Mouse (Mus musculus) left cerebral cortex, postnatal 4 days (tissue): ENCODE data around the gene Tnpo1. TPM values are rescaled to one million over a fixed set of nuclear protein-coding genes. Genes with fewer than 3 reads are reported as not detected.

Experiments used
- DNase-seq: peaks from one replicate; pipeline ENCODE4 v3.0.0-alpha.2; 2022
- intact Hi-C: fragments of 180-260 bp; cut with DNase I; formaldehyde crosslinking; loops from one replicate; pipeline ENCODE4 v1.15.1; 2025
- total RNA-seq, 2 experiments: library from RNA; stranded (reverse); gene quantifications; 2 replicates each; pipeline ENCODE4 v1.2.3; 2021

The Tnpo1 gene
- total RNA-seq, 2 experiments from 2014 or later: 98.9 to 122 TPM

- intact Hi-C loops: no loop called here
- DNase-seq: no peak
Measured at GRCm38 (mm10) chr13:98891443-98891842, 34.7 kb downstream of the Tnpo1 start.

DNA sequence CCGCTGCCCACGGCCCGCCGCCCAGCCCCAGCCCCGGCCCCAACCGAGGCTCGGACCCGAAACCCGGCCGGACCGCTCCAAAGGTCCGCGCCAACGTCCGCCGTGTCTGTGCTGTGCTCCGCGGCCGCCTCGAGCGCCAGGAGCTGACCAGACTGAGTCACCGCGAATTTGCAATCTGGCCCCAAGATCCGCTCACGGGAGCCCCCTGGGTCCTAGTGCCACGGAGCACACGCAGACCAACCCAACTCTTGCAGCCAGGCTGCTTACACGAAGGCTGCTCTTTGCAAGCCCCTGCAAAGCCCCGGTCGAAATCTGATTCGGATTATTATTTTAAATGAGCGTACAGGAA is 35.3 kb downstream of the Tnpo1 start:
- intact Hi-C loops: no loop called here
- DNase-seq: peak; percentile 87

DNA sequence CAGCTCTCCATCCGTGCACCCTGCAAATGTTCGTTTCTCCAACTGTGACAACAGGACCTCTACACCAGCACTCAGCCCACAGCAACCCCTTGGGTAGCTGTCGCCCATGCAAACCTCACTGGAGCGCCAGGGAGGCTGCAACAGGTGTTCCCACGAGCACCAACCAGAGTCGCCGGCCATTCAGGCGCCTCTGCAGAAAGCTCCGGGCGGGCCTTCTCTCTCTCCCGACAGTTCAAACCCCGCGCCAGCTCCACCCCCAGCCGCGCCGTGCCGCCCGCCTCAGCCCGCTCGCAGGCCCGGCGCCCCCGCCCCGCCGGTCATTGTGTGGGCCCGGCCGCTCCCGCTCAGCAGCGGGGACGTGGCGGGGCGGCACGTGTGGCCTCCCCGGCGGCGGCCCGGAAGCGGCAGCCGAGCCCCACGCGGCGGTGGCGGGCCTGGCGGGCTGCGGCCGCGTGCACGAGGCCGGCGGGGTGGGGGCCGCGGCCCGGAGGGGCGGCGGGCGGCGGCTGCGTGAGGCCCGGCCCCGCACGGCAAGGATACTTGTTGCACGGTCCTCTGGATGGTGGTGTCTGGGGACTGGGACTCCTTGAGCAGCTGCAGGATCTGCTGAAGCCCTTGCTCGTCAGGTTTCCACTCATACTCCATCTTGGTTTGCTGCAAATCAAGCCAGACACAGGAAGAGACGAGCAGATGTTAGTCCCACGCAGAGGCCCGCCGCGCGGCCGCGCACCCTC is 35.9 kb downstream of the Tnpo1 start:
- DNase-seq: peak; percentile 49
- intact Hi-C loops: no loop called here

- DNase-seq: no peak
- intact Hi-C loops: no loop called here
Measured at GRCm38 (mm10) chr13:98889211-98889610, 37.0 kb downstream of the Tnpo1 start.

GRCm38 (mm10) chr13:98883774-98884173 is 42.4 kb downstream of the Tnpo1 start:
- intact Hi-C loops: no loop called here
- no peak for DNase-seq

DNA sequence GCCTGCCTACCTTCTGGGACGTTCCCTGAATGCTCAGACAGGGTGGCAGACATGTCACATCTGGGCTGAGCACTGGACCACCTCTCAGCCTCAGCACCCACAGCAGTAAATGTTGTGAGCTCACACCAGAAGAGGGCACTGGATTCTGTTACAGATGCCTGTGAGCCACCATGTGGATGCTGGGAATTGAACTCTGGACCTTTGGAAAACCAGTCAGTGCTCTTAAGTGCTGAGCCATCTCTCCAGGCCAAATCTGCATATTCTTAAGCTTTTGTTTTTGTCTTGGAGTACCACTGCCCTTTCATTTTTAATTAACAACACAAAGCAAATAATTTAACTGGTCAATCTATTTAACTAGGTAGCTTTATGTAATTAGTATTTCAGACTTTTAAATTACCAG is 44.2 kb downstream of the Tnpo1 start:
- intact Hi-C loops: no loop called here

GRCm38 (mm10) chr13:98880336-98880735 is 45.8 kb downstream of the Tnpo1 start:
- no peak for DNase-seq
- intact Hi-C loops: no loop called here

More for the DNA sequence above, 44.2 kb downstream of the Tnpo1 start:
- no peak for DNase-seq

DNA sequence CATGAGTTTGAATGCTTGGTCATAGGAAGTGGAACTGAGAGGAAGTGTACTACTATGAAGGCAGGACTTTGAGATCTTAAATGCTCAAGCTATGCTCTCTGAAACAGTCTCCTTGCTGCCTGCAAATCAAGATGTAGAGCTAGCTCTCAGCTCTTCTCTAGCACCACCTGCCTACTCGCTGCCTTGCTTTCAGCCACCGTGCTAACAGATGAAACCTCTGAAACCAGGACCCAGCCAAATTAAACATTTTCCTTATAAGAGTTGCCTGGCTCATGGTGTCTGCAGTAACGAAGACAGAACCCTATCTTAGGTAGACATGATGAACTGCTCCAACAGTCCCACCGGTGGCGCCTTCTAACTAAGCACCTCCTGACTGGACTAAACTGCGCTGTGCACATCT is 46.8 kb downstream of the Tnpo1 start:
- DNase-seq: no peak
- intact Hi-C loops: no loop called here

GRCm38 (mm10) chr13:98877165-98877564 is 49.0 kb downstream of the Tnpo1 start:
- DNase-seq: no peak
- intact Hi-C loops: no loop called here

DNA sequence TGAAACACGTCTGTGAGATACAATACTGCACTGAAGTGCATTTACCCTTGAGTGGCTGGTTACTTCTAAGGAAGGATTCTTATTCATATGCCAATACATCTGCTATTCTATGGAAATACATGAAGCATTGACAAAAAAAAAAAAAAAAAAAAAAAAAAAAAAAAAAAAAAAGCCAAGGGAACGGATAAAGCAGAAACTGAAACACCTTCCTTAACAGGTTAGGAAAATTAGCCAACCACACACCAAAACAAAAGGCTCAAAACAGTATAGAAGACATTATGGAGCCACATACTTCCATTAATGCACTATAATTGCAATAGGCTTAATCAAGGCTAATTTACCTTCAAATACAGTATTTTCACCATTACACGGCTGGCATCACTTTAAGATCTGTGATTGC is 51.5 kb downstream of the Tnpo1 start:
- DNase-seq: no peak
- intact Hi-C loops: no loop called here

DNA sequence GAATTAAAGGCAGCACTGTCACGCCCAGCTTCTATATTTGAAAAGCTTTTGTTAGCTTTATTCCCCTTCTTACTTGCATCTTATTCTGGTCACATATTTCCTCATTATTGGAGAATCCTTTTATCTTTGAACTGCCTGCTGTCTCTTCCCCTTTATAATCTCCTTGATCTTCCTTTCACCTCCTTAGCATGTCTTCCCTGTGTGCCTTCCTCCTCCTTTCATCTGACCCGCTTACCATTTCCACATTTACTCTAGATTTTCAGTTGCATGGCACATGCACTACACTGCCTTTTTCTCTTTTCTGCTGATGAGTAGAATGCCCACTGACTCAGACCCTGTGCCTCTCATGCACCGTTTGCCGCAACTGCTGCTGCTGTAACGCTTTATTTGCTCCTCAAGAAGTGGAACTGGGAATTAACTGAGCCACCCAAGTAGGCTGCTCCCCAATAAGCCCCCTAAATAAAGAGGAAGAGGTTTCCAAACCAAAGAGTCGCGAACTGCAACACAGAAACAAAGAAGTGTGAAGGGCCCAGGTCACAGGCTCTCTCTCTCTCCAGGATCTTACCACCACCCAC is 53.8 kb downstream of the Tnpo1 start:
- intact Hi-C loops: no loop called here
- DNase-seq: no peak

- intact Hi-C loops: no loop called here
- no peak for DNase-seq
Measured at GRCm38 (mm10) chr13:98871263-98871662, 54.9 kb downstream of the Tnpo1 start.

DNA sequence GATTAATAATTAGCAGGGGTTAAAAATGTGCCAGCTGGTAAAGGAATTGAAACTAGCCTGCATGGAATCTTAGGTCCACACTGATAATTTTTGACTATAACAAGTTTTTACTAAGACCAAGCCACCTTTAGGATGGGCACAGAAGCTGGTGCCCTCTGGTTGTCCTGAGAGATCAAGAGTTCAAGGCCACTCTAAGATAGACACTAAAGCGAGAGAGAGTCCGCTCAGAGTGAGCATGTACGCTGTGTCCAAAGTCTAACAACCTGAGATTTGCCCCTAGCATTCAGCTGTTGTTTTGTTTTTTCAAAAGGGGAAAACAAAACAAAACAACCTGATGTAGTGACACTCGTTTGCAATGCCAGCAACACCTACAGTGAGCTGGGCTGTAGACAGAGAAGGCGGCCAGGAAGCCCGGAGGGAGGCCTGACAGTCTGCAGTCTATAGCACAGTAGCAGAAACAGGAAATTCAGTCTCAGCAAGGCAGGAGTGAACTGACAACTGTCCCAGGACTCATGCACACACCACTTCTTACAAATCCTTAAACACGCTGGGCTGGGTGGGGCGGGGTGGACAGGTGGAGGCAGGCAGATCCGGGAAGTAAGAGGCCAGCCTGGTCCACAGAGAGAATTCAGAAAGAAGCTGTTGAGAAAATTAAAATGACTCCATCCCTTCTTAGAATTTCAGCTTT is 57.8 kb downstream of the Tnpo1 start:
- intact Hi-C loops: loop anchor here (5.0 kb wide), 1 partner anchor 464 kb away; no protein-coding TSS in a partner anchor
- no peak for DNase-seq

DNA sequence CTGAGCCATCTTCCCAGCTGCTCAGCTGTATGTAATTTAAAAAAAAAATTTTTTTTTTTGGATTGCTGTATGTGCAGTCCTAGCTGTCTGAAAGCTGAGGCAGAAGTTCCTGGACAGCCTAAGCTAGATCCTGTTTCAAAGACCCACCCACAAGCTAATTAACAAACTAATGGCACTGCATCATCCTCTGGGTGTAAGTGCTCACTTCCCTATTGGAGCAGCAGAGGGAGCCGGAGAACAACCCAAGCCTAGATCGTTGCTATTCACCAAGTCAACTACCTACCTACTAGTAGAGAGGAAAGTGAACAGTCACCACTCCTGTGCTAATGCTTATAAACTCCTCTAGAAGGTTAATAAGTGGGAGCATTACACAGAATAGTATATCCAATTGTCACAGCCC is 58.4 kb downstream of the Tnpo1 start:
- DNase-seq: peak; percentile 25

GRCm38 (mm10) chr13:98855291-98855690 is 70.9 kb downstream of the Tnpo1 start:
- DNase-seq: no peak
- intact Hi-C loops: no loop called here

More for the DNA sequence above, 58.4 kb downstream of the Tnpo1 start:
- intact Hi-C loops: loop anchor here (5.0 kb wide), 1 partner anchor 464 kb away; no protein-coding TSS in a partner anchor

DNA sequence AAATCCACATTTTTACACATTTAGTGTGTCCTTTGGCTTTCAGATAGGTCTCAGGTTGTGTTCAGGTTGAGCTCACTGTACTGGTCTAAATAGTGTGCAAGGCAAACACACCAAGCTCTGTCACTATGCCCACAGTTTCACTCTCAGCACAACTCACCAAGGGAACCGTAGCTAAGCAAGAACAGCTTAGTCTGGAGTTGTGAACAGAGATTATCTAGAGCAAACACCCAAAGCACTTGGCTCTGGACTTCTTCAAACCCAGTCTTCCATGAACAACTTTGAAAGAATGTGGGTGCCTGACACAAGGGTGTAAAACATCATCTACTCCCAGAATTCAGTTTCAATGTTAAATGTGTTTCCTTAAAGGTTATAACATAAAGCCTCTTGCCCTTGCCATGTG is 80.4 kb downstream of the Tnpo1 start:
- intact Hi-C loops: no loop called here
- no peak for DNase-seq

GRCm38 (mm10) chr13:98836423-98837088 is 89.6 kb downstream of the Tnpo1 start:
- DNase-seq: no peak
- intact Hi-C loops: no loop called here

DNA sequence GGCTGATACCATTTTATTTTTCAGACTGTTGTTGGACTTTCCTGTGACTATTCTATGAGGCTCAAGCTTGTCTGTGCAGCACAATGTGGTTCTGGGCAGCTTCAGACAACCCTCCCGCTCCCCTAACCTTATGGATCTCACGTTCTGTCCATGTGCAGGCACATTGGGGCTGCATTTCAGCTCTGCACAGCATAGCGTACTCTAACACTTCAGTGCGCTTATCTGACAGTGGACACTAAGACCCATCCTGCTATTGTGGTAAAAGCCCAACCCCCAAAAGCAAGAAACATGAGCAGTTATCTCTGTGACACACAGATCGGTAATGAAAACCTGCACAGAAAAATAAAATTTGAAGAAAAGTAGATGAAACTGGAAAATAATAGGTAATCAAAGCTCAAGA is 90.4 kb downstream of the Tnpo1 start:
- no peak for DNase-seq
- intact Hi-C loops: no loop called here

- intact Hi-C loops: no loop called here
- DNase-seq: no peak
Measured at GRCm38 (mm10) chr13:98834723-98835122, 91.5 kb downstream of the Tnpo1 start.

DNA sequence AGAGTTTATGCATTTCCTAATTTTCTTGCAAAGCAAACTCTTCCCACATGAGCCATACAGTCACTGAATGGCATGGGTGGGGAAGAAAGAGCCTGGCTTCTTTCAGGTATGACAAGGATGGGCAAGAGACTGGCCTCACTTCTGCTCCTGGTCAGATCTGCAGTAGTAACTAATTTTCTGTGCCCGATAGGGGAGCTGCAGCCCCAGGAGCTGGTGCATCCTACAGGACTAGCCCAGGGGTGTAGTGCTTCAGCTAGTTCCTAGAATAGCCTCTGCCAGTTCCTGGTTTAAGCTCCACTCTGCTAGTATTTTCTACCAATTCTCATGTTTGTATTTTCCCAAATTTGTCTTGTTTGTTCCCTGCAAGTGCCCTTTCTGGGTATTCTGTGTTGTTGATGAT is 92.0 kb downstream of the Tnpo1 start:
- no peak for DNase-seq

More for the DNA sequence above, 92.0 kb downstream of the Tnpo1 start:
- intact Hi-C loops: no loop called here
